Mouse (Mus musculus) bone marrow macrophage, adult 2 months (primary cell): ENCODE measurements around the gene Oas1d.
A peak's percentile ranks its signal among the peaks of the same experiment; 100 is the strongest.

Experiments used
- CTCF ChIP-seq: IDR thresholded peaks from 2 replicates; pipeline ENCODE4 v1.5.1; 2012; ENCODE audit warnings: low read depth, mild to moderate bottlenecking, low read length, moderate library complexity
- POLR2A ChIP-seq: IDR thresholded peaks from 2 replicates; pipeline ENCODE4 v1.6.1; 2012; ENCODE audit warnings: mild to moderate bottlenecking, low read depth, low read length, borderline replicate concordance

DNA sequence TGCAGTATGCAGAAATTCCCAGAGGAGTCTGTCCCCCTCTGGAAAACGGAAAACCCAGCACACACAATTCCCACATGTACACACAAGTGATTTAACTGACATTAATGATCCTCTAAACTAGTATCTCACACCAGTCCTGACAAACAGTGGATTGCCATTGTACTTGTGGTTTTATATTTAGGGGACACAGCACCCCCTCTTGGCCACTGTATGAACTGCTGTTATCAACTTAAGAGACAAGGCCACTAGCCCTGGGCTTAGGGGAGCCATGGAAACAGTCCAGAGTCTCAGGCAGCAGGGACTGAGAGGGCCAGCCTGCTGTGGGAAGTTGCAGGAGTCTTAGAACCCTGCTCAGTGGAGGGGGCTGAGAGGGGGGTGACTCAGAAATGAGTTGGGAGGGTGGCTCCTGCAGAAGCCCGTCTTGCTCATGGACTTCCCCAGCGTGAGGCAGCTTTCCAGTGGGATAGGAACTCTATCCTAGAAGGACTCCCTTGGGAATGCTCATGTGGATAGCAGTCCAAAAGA lies 48.9 kb upstream of the Oas1d start:
- TF ChIP-seq CTCF (peak; percentile 41; the same call in 1 of the 2 replicates), POLR2A (no peak)
